Mouse (Mus musculus) heart, adult 2 months (tissue): Measurements from ENCODE around the gene Socs3. TPM values are rescaled to one million over a fixed set of nuclear protein-coding genes. Genes with fewer than 3 reads are reported as not detected.

ENCODE experiments used
- DNase-seq, 2 experiments: peaks; one replicate each; pipeline ENCODE4 v3.0.0; 2021
- H3K27ac ChIP-seq: fragments of 200-600 bp; 2 replicates; pipeline ENCODE4 v1.8.1; 2022
- H3K27me3 ChIP-seq: fragments of 200-500 bp; 2 replicates; pipeline ENCODE4 v1.6.1; 2012; ENCODE audit warnings: mild to moderate bottlenecking, low read length, inconsistent platforms, mixed read lengths; ENCODE audit not compliant: control insufficient read depth, insufficient read depth
- H3K36me3 ChIP-seq: fragments of 200-500 bp; 2 replicates; pipeline ENCODE4 v1.6.1; 2012; ENCODE audit warnings: low read length, inconsistent platforms; ENCODE audit not compliant: control insufficient read depth, insufficient read depth
- H3K4me1 ChIP-seq: fragments of 200-500 bp; 2 replicates; pipeline ENCODE4 v1.6.1; 2011; ENCODE audit warnings: low read length; ENCODE audit not compliant: control insufficient read depth, insufficient read depth
- H3K4me3 ChIP-seq: fragments of 200-600 bp; 2 replicates; pipeline ENCODE4 v1.8.1; 2022
- H3K79me2 ChIP-seq: fragments of 200-500 bp; replicated peaks from 2 replicates; pipeline ENCODE4 v1.6.1; 2012; ENCODE audit warnings: mild to moderate bottlenecking, inconsistent platforms, low read length, moderate library complexity, mixed read lengths; ENCODE audit not compliant: control insufficient read depth, insufficient read depth
- H3K9ac ChIP-seq: fragments of 200-500 bp; 2 replicates; pipeline ENCODE4 v1.6.1; 2012; ENCODE audit warnings: low read depth, mild to moderate bottlenecking, control low read depth, inconsistent platforms, low read length, mixed read lengths
- CTCF ChIP-seq: fragments of 200-600 bp; IDR thresholded peaks from 2 replicates; pipeline ENCODE4 v1.8.1; 2022; ENCODE audit warnings: antibody characterized with exemption, mild to moderate bottlenecking, moderate library complexity
- EP300 ChIP-seq: fragments of 200-500 bp; IDR thresholded peaks from 2 replicates; pipeline ENCODE4 v1.6.1; 2011; ENCODE audit warnings: low read depth, low read length, control low read depth; ENCODE audit not compliant: insufficient read depth
- POLR2A ChIP-seq: fragments of 200-500 bp; IDR thresholded peaks from 2 replicates; pipeline ENCODE4 v1.6.1; 2011; ENCODE audit warnings: mild to moderate bottlenecking, low read depth, low read length, control low read depth; ENCODE audit not compliant: insufficient read depth
- WGBS: fragments of 180-500 bp; shearing (Covaris S2); methylation state at CpG from one replicate; pipeline ENCODE4 v1.1.7; 2018; 5-methylcytosine and 5-hydroxymethylcytosine counted together
- intact Hi-C: fragments of 180-260 bp; cut with DNase I; formaldehyde crosslinking; loops from one replicate; pipeline ENCODE4 v1.15.1; 2025
- polyA plus RNA-seq: library from polyadenylated mRNA; depleted of rRNA; stranded (reverse); fragments of >200 nt; gene quantifications from 2 replicates; pipeline ENCODE4 v1.2.3, GENCODE M21; 2012
- total RNA-seq, 2 experiments: library from RNA; stranded (reverse); gene quantifications; 2 replicates each; pipeline ENCODE4 v1.2.3; 2021

Gene Socs3
- total and polyA plus RNA-seq, 3 experiments: 2.8 to 4.5 (median 4.4) TPM

- Histone ChIP-seq H3K27me3 (no peaks in the 10 kb centered on the region), H3K27ac (peak overlapping the region; percentile 81), H3K4me1 (peaks cover 9% of the 10 kb centered on the region), H3K36me3 (no peaks in the 10 kb centered on the region; the same call in 1 of the 2 replicates), H3K4me3 (peak overlapping the region; percentile 98), H3K79me2 (peaks cover 3% of the 10 kb centered on the region; the same call in 1 of the 2 replicates), H3K9ac (peak overlapping the region; percentile 88)
- no peak for TF ChIP-seq EP300
- no peak for TF ChIP-seq CTCF
- no peak for TF ChIP-seq POLR2A
- intact Hi-C loops: no loop called here
- DNase-seq: no peak
- WGBS: 1% methylated on average over 32 of the region's 32 CpGs
Observed at GRCm38 (mm10) chr11:117987032-117987451, 17.2 kb upstream of the Socs3 start.

- intact Hi-C loops: no loop called here
- H3K27me3 ChIP-seq: no peaks in the 10 kb centered on the region
- peaks cover 6% of the 10 kb centered on the region for H3K4me1 ChIP-seq
- H3K27ac ChIP-seq: peak within 1 kb of the TSS; percentile 81
- peak within 1 kb of the TSS; percentile 98 for H3K4me3 ChIP-seq
- H3K36me3 ChIP-seq: no peaks in the 10 kb centered on the region; the same call in 1 of the 2 replicates
- TF ChIP-seq EP300 (peak; percentile 57; the same call in 1 of the 2 replicates), CTCF (no peak), POLR2A (peak; percentile 87)
- peak; percentile 94 to 97 for DNase-seq
- H3K79me2 ChIP-seq: peaks cover 3% of the 10 kb centered on the region; the same call in 1 of the 2 replicates
- H3K9ac ChIP-seq: peak within 1 kb of the TSS; percentile 88
- WGBS: 6% methylated on average over 51 of the region's 51 CpGs
Observed at GRCm38 (mm10) chr11:117986126-117987031, 16.5 kb upstream of the Socs3 start, which contains the start of gene Pgs1. Gene Pgs1, plus strand, starts transcription at chr11:117986292.

GRCm38 (mm10) chr11:117983770-117984169 lies 13.9 kb upstream of the Socs3 start:
- Histone ChIP-seq H3K36me3 (no peaks in the 10 kb centered on the region; the same call in 1 of the 2 replicates), H3K27me3 (no peaks in the 10 kb centered on the region), H3K4me1 (peaks cover 3% of the 10 kb centered on the region), H3K4me3 (no peak overlapping the region), H3K27ac (no peak overlapping the region), H3K79me2 (peaks cover 3% of the 10 kb centered on the region; the same call in 1 of the 2 replicates), H3K9ac (no peak overlapping the region)
- TF ChIP-seq POLR2A: no peak
- intact Hi-C loops: no loop called here
- no peak for DNase-seq
- 47% methylated on average over 7 of the region's 7 CpGs for WGBS

- Histone ChIP-seq H3K27me3 (no peaks in the 10 kb centered on the region), H3K9ac (no peak overlapping the region), H3K4me3 (no peak overlapping the region), H3K36me3 (no peaks in the 10 kb centered on the region), H3K4me1 (no peaks in the 10 kb centered on the region), H3K79me2 (no peaks in the 10 kb centered on the region; the same call in 1 of the 2 replicates), H3K27ac (no peak overlapping the region)
- no peak for DNase-seq
- 23% methylated on average over 5 of the region's 5 CpGs for WGBS
- no peak for TF ChIP-seq EP300
- intact Hi-C loops: no loop called here
Observed at GRCm38 (mm10) chr11:117982426-117982825, 12.6 kb upstream of the Socs3 start.

GRCm38 (mm10) chr11:117979388-117979787 lies 9.5 kb upstream of the Socs3 start:
- 49% methylated on average over 7 of the region's 7 CpGs for WGBS

GRCm38 (mm10) chr11:117977694-117978360 lies 8.0 kb upstream of the Socs3 start:
- intact Hi-C loops: no loop called here
- no peaks in the 10 kb centered on the region for H3K27me3 ChIP-seq
- WGBS: 66% methylated on average over 4 of the region's 5 CpGs

More at GRCm38 (mm10) chr11:117979388-117979787, 9.5 kb upstream of the Socs3 start:
- no peak for TF ChIP-seq CTCF
- H3K27ac ChIP-seq: no peak overlapping the region
- no peaks in the 10 kb centered on the region for H3K36me3 ChIP-seq
- no peak overlapping the region for H3K9ac ChIP-seq
- DNase-seq: peak in 1 of 2 experiments; percentile 19
- H3K27me3 ChIP-seq: no peaks in the 10 kb centered on the region
- H3K4me3 ChIP-seq: no peak overlapping the region
- H3K79me2 ChIP-seq: no peaks in the 10 kb centered on the region
- H3K4me1 ChIP-seq: peaks cover 6% of the 10 kb centered on the region
- intact Hi-C loops: no loop called here

More at GRCm38 (mm10) chr11:117977694-117978360, 8.0 kb upstream of the Socs3 start:
- DNase-seq: no peak
- Histone ChIP-seq H3K4me3 (no peak overlapping the region), H3K9ac (no peak overlapping the region), H3K27ac (no peak overlapping the region), H3K79me2 (no peaks in the 10 kb centered on the region), H3K4me1 (peaks cover 7% of the 10 kb centered on the region), H3K36me3 (no peaks in the 10 kb centered on the region)
- no peak for TF ChIP-seq CTCF
- TF ChIP-seq EP300: no peak
- TF ChIP-seq POLR2A: no peak
